Mouse (Mus musculus) E14TG2a.4 (cell line): ENCODE measurements around the gene Ace.

ENCODE experiments used
- CTCF ChIP-seq: conservative IDR thresholded peaks from 2 replicates; pipeline ENCODE4 v1.5.1; 2014; ENCODE audit warnings: low read length
- POU5F1 ChIP-seq: IDR thresholded peaks from 2 replicates; pipeline ENCODE4 v1.6.1; 2014; ENCODE audit warnings: low read length, borderline replicate concordance

DNA sequence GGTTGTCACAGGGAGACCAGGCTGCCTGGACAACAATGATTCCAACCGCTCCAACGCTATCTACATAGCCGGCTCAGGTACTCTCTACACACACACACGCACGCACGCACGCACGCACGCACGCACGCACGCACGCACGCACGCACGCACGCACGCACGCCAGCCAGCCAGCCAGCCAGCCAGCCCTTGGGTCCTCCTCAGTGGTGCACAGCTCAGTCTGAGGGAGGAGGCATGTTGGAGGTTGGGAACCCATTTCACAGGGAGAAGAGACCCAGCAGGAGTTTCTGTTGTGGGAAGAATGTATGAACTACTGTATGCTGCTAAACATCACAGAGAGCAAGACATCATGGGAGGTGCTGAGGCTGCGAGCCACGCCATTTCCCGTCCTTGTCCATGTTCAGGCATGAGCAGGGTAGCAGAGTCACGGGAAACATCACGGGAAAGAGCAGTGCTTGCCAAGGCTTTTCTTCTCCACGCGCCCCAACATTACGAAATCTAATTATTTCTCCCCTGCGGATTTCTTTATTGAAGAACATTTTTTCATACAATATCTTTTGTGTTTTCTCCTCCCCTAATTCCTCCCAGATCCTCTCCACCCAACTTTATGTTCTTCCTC lies 11.8 kb upstream of the Ace start:
- TF ChIP-seq CTCF (no peak), POU5F1 (no peak)
